Mouse (Mus musculus) fat pad, adult 2 months (tissue): ENCODE measurements at regions not wholly inside any gene's neighbourhood (a gene's known extent, or its start where the extent isn't known, plus 50 kb on each side); places are given as distances from the start of the nearest gene placed in this dataset.

ENCODE experiments used
- DNase-seq: peaks from one replicate; pipeline ENCODE4 v3.0.0-alpha.2; 2011; ENCODE audit warnings: low read depth, low spot score; ENCODE audit errors: extremely low read depth

DNA sequence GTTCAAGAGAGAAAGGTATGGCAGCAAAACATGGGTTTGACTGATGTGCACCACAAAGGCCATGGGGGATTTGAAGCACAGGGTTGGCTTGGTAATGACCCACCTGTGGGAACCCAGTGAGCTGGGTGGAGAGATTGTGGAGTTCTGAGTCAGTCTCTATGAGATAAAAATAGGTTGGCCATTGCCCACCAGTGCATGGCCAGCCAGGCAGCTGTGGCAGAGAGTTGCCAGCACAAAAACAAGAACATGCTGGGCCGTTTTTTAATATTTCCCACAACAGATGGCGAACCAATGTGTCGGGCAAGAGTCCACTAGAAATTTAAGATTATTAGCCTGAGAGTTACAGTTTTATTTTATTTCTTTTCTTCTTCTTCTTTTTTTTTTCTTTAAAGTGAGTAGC lies 205.6 kb upstream of the Arhgap24 start:
- no peak for DNase-seq

- DNase-seq: no peak
Observed at GRCm38 (mm10) chr5:102287131-102287530, 194.1 kb upstream of the Arhgap24 start.

GRCm38 (mm10) chr5:102290866-102291265 lies 190.3 kb upstream of the Arhgap24 start:
- DNase-seq: no peak

GRCm38 (mm10) chr5:102295564-102295963 lies 185.6 kb upstream of the Arhgap24 start:
- DNase-seq: no peak

DNA sequence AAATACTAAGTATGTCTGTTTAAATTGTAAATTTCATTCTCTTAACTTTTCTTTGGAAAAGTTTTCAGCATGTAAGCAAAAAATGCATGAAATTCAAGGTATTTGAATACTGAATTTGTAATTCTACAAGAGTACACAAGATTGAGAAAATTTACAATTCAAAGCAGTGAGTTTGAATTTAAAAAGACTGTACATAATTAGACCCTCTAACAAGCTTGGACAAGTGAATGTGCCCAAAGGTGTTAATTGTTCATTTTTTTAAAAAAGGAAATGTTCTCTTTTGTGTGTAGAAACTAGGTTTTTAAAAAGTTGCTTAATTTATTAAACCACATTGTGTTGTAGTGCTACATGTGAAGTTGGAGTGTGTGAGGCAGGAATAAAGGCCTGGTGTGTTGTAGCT lies 174.9 kb upstream of the Arhgap24 start:
- no peak for DNase-seq

DNA sequence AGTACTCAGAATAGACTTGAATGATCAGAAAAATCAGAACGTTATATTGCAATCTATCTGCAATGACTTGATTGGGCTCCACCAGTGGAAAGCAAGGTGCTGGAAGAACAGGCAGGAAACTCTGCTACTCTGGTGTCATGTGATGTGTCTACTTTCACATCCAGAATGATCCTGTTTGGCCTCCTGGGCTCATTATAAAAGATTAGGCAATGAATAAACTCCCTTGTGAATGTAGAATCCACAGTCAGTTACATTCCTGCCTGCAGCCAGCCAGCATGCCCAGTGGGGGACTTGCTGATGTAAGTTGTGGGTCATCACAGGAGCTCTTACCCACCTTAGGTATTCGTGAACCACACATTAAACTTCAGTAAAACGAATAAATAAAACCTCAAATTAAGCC lies 174.5 kb upstream of the Arhgap24 start:
- DNase-seq: no peak

GRCm38 (mm10) chr5:102311570-102311969 lies 169.6 kb upstream of the Arhgap24 start:
- no peak for DNase-seq

GRCm38 (mm10) chr5:102328197-102328784 lies 152.9 kb upstream of the Arhgap24 start:
- DNase-seq: no peak

GRCm38 (mm10) chr5:102333894-102334293 lies 147.3 kb upstream of the Arhgap24 start:
- DNase-seq: no peak

DNA sequence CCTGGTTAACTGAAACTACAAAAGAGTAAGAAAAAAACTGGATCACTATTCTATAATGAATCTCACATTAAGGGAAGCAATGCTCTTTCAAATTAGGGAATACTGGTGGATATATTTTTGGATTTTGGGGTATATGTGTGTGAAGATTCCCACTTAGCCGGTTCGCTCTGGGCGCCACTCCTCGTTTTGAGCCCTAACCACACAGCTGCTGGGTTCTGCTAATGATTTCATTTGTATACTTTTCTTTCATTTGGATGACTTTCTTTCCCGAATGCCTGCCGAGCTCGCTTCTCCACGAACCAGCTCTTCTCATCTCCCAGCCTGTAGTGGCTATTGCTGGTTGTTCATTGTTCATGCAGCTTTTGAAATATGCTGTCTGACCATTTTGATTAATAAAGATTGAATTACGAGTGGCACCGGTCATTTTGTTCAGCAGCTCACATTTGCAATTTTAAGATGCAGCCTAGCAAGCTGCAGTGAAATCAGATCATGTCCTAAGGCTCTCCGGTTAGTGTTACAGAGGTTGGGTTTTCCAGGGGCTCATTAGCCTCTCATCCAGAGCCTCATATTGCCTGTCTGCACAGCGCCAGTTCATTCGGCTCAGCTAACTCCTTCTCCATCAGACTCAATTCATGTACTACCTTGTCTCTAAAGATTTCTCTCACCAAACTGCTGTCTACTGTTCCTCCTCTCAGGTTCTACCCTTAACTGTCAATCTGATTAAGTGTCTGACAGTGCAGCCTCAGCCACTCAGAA lies 146.6 kb upstream of the Arhgap24 start:
- no peak for DNase-seq

- no peak for DNase-seq
Observed at GRCm38 (mm10) chr5:102366481-102366880, 114.7 kb upstream of the Arhgap24 start.

- no peak for DNase-seq
Observed at GRCm38 (mm10) chr5:102373309-102373971, 107.8 kb upstream of the Arhgap24 start.

DNA sequence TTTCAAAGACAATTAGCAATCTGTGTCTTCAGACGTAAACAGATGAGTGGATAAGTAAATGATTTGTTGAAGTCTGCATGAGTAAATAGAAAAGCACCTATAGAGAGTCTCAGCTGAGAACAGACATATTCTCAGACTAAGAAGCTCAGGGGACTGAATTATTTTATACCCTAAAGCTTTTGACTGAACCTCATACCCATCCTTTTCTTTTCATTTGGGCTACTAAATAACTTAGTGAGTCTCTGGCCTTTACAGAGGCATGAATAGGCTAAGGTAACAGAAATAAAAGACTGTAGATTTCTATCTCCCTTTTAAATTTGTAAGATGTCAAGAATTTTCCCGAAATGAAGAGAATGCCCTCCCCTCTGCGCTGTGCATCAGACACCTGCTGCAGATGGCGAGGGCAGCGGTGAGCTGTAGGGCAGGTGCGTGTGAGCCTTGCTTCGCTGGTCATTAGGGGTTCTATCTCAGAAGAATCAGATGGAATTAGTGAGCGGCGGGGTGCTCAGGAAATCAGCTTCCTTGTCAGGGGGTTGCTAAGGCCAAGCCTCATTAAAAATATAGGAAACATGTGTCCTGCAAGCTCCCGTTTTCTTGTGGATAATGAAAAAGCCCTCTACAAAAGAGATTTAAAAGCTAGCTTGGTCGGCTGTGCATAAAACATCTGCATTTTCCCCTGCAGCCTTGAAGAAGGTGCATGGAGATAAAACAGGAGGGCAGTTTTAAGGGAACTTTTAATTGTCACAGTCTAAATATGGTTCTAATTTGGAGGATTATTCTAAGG lies 107.0 kb upstream of the Arhgap24 start:
- no peak for DNase-seq

GRCm38 (mm10) chr5:102375339-102375738 lies 105.9 kb upstream of the Arhgap24 start:
- no peak for DNase-seq

DNA sequence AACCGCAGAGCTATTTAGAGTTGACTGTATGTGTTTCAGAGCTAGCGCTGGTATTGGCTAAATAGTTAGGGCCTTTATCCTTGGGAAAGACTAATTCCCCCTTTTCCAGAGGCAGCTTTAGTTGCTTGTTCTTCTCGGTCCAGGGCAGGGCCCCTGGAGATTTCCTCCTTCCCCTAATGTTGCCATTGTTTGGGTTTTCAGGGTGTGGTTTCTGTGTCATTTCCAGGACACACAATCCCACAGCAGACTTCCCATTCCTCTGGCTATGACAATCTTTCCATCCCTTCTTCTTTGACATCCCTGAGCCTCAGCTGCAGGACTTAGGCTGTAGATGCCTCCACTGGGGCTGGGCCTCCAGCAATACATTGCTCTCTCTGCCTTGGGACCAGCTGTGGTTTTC lies 87.2 kb upstream of the Arhgap24 start:
- DNase-seq: no peak

DNA sequence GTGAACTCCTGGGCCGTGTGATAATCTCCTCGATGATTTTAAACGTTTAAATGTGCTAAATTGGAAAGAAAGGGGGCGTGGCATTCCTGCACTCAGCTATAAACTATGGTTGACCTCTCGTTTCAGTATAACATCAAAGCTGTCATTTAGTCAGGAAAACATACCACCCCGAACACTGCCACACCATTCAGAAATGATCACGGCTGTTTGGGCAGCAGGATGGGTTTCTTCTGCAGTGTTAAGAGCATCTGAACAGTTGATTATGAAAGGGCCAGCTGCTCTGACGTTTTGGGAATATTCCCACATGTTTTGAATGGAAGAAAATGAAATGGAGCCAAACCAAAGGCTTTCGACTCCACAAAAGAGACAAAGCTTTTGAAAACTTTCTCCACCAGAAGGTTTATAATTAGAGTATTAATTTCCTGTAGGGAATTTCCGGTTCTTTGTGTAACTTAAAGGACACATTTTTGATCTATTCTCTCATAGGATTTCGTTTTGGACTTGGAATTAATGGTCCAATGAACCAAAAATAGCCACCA lies 85.5 kb upstream of the Arhgap24 start:
- DNase-seq: no peak

GRCm38 (mm10) chr5:102399006-102399405 lies 82.2 kb upstream of the Arhgap24 start:
- DNase-seq: no peak

DNA sequence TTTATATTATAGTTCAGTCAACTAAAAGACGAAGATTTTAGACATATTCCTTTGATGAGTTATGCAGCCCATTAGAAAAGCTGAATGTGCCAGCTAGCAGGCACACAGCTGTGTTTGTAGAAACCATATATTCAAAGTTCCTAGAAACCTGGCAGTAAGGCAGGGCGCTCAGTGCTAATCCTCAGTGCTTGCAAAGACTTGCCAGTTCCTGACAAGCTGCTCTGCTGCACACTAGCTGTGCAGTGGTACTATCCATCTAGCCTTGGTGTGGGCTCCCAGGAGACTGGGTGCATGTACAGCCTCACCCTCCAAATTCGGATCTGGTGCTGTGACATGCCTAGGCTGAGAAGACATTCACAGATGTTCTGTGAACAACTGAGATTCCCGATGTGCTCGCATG lies 63.5 kb upstream of the Arhgap24 start:
- DNase-seq: no peak

DNA sequence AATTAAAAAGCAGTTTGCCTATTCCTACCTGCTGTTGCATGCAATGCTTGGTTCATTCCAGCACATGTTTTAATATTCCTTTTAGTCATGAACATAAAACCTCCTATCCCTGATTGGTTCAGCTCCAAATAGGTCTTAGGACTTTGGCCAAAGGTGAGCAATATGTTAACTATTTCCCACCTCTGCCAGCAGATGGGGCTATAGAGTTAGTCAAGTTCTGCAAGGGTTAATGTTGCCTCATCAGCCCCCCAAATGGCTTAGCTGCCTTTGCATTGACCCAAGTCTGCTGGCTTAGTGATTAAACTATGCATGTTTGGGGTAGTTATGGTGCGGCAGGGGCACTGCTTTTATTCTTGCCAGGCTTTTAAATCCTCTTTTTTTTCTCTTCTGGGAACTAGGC lies 62.1 kb upstream of the Arhgap24 start:
- no peak for DNase-seq

GRCm38 (mm10) chr5:102424636-102425242 lies 56.5 kb upstream of the Arhgap24 start:
- no peak for DNase-seq

DNA sequence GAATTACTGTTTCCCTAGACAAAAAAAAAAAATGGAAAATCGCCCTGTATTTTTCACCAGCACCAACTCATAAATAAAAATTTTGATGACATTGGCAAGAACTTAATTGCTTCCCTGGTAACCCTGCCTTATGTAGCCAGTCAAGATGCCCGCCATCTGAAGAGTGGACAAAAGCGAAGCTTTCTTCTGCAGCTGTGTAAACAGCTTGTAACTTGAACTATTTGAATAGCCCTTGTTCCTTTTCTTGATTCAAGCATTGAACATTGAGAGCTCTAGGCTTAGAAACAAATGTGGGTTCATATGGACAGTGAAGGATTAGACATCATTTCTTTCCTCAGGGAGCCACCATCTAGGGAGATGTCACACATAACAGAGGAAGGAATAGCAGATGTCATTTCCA lies 52.9 kb upstream of the Arhgap24 start:
- no peak for DNase-seq
